Mouse (Mus musculus) limb, embryonic 15.5 days (tissue): Measurements from ENCODE around the gene Hira. TPM values are rescaled to one million over a fixed set of nuclear protein-coding genes. Genes with fewer than 3 reads are reported as not detected.
"Not testable (repeated sequence)": the region's sequence is repeated elsewhere in the genome, so short reads cannot be mapped to it uniquely, and the experiment has no call there.

Experiments
- ATAC-seq: fragments of 200-750 bp; cut with Nextera tagmentation; 2 replicates; pipeline ENCODE4 v1.8.0; 2017; ENCODE audit warnings: low read depth, moderate TSS enrichment; ENCODE audit not compliant: insufficient number of reproducible peaks, low FRiP score, low TSS enrichment
- H3K27ac ChIP-seq: fragments of 300-500 bp; sonication (generic); 2 replicates; pipeline ENCODE4 v1.5.1; 2015; ENCODE audit warnings: moderate library complexity, mild to moderate bottlenecking, inconsistent platforms
- H3K27me3 ChIP-seq: fragments of 300-500 bp; sonication (generic); 2 replicates; pipeline ENCODE4 v1.6.1; 2015; ENCODE audit warnings: inconsistent platforms
- H3K36me3 ChIP-seq: fragments of 300-500 bp; sonication (generic); 2 replicates; pipeline ENCODE4 v1.6.1; 2015; ENCODE audit warnings: inconsistent platforms
- H3K4me1 ChIP-seq: fragments of 300-500 bp; sonication (generic); 2 replicates; pipeline ENCODE4 v1.6.1; 2015; ENCODE audit warnings: inconsistent platforms
- H3K4me2 ChIP-seq: fragments of 300-500 bp; sonication (generic); 2 replicates; pipeline ENCODE4 v1.6.1; 2015; ENCODE audit warnings: mild to moderate bottlenecking, inconsistent platforms
- H3K4me3 ChIP-seq: fragments of 300-500 bp; sonication (generic); 2 replicates; pipeline ENCODE4 v1.5.1; 2015; ENCODE audit warnings: mild to moderate bottlenecking, inconsistent platforms
- H3K9ac ChIP-seq: fragments of 300-500 bp; sonication (generic); 2 replicates; pipeline ENCODE4 v1.6.1; 2015; ENCODE audit warnings: inconsistent platforms
- H3K9me3 ChIP-seq: fragments of 300-500 bp; sonication (generic); 2 replicates; pipeline ENCODE4 v1.6.1; 2016; ENCODE audit warnings: inconsistent platforms
- WGBS: fragments of 180-500 bp; shearing (Covaris S2); methylation state at CpG from one replicate; pipeline ENCODE4 v1.1.7; 2015; 5-methylcytosine and 5-hydroxymethylcytosine counted together
- polyA plus RNA-seq: library from polyadenylated mRNA; unstranded; fragments of >200 nt; fragmentation: Nextera tagmentation; extraction: Ambion mirVana; gene quantifications from 2 replicates; pipeline ENCODE4 v1.2.1, GENCODE M21; 2015

Hira gene
- polyA plus RNA-seq, 1 experiment from 2014 or later: 14.6 TPM

- 84% methylated on average over 5 of the region's 5 CpGs for WGBS
Measured at GRCm38 (mm10) chr16:18938321-18939082, 61.7 kb downstream of the Hira start.

GRCm38 (mm10) chr16:18943906-18944305, 67.1 kb downstream of the Hira start:
- peaks cover 50% of the 10 kb centered on the region for H3K36me3 ChIP-seq
- no peaks in the 10 kb centered on the region for H3K9me3 ChIP-seq
- no peaks in the 10 kb centered on the region for H3K4me1 ChIP-seq
- no peak for ATAC-seq
- H3K4me3 ChIP-seq: no peak overlapping the region
- H3K27ac ChIP-seq: no peak overlapping the region
- WGBS: 89% methylated on average over 6 of the region's 6 CpGs
- H3K27me3 ChIP-seq: no peaks in the 10 kb centered on the region
- H3K9ac ChIP-seq: no peak overlapping the region
- no peak overlapping the region for H3K4me2 ChIP-seq

More at GRCm38 (mm10) chr16:18938321-18939082, 61.7 kb downstream of the Hira start:
- no peaks in the 10 kb centered on the region for H3K4me1 ChIP-seq
- no peak for ATAC-seq
- no peaks in the 10 kb centered on the region for H3K9me3 ChIP-seq
- no peak overlapping the region for H3K9ac ChIP-seq
- H3K4me3 ChIP-seq: no peak overlapping the region
- H3K36me3 ChIP-seq: peaks cover 47% of the 10 kb centered on the region
- no peak overlapping the region for H3K27ac ChIP-seq
- H3K27me3 ChIP-seq: no peaks in the 10 kb centered on the region
- H3K4me2 ChIP-seq: no peak overlapping the region

GRCm38 (mm10) chr16:18948941-18949340, 72.1 kb downstream of the Hira start:
- no peak overlapping the region for H3K4me3 ChIP-seq
- peaks cover 88% of the 10 kb centered on the region for H3K36me3 ChIP-seq
- no peak overlapping the region for H3K4me2 ChIP-seq
- H3K9ac ChIP-seq: no peak overlapping the region
- no peaks in the 10 kb centered on the region for H3K4me1 ChIP-seq
- ATAC-seq: no peak
- H3K27ac ChIP-seq: no peak overlapping the region
- no peaks in the 10 kb centered on the region for H3K27me3 ChIP-seq
- no peaks in the 10 kb centered on the region for H3K9me3 ChIP-seq
- 94% methylated on average over 9 of the region's 9 CpGs for WGBS

- Histone ChIP-seq H3K27ac (no peak overlapping the region), H3K27me3 (no peaks in the 10 kb centered on the region), H3K36me3 (peaks cover 93% of the 10 kb centered on the region), H3K9ac (no peak overlapping the region), H3K9me3 (no peaks in the 10 kb centered on the region), H3K4me1 (no peaks in the 10 kb centered on the region), H3K4me2 (no peak overlapping the region), H3K4me3 (no peak overlapping the region)
- WGBS: 97% methylated on average over 2 of the region's 2 CpGs
- ATAC-seq: no peak
Measured at GRCm38 (mm10) chr16:18950351-18950750, 73.5 kb downstream of the Hira start.

- Histone ChIP-seq H3K27ac (no peak overlapping the region), H3K4me2 (no peak overlapping the region), H3K27me3 (no peaks in the 10 kb centered on the region), H3K9ac (no peak overlapping the region), H3K4me1 (no peaks in the 10 kb centered on the region), H3K4me3 (no peak overlapping the region), H3K9me3 (no peaks in the 10 kb centered on the region), H3K36me3 (peaks cover 92% of the 10 kb centered on the region)
- no peak for ATAC-seq
Measured at GRCm38 (mm10) chr16:18952813-18953212, 76.0 kb downstream of the Hira start.

GRCm38 (mm10) chr16:18955070-18955469, 78.2 kb downstream of the Hira start:
- H3K4me1 ChIP-seq: no peaks in the 10 kb centered on the region
- peaks cover 78% of the 10 kb centered on the region for H3K36me3 ChIP-seq
- no peak overlapping the region for H3K27ac ChIP-seq
- 82% methylated on average over 3 of the region's 3 CpGs for whole genome bisulfite sequencing
- no peak overlapping the region for H3K4me3 ChIP-seq
- H3K9me3 ChIP-seq: peaks cover 4% of the 10 kb centered on the region
- no peaks in the 10 kb centered on the region for H3K27me3 ChIP-seq
- no peak for ATAC-seq
- H3K9ac ChIP-seq: no peak overlapping the region
- H3K4me2 ChIP-seq: no peak overlapping the region

- Histone ChIP-seq H3K4me3 (no peak overlapping the region), H3K9ac (no peak overlapping the region), H3K36me3 (peaks cover 63% of the 10 kb centered on the region), H3K27me3 (no peaks in the 10 kb centered on the region), H3K27ac (no peak overlapping the region), H3K4me1 (no peaks in the 10 kb centered on the region), H3K9me3 (no peaks in the 10 kb centered on the region), H3K4me2 (no peak overlapping the region)
- no peak for ATAC-seq
Measured at GRCm38 (mm10) chr16:18963486-18963885, 86.6 kb downstream of the Hira start.

- 89% methylated on average over 9 of the region's 9 CpGs for WGBS
- Histone ChIP-seq H3K36me3 (peaks cover 48% of the 10 kb centered on the region), H3K27ac (no peak overlapping the region), H3K9me3 (no peaks in the 10 kb centered on the region), H3K4me1 (no peaks in the 10 kb centered on the region), H3K27me3 (no peaks in the 10 kb centered on the region), H3K4me3 (no peak overlapping the region), H3K9ac (no peak overlapping the region), H3K4me2 (no peak overlapping the region)
- no peak for ATAC-seq
Measured at GRCm38 (mm10) chr16:18969420-18970128, 92.7 kb downstream of the Hira start.

GRCm38 (mm10) chr16:18970837-18971236, 94.0 kb downstream of the Hira start:
- no peaks in the 10 kb centered on the region for H3K27me3 ChIP-seq
- no peak overlapping the region for H3K27ac ChIP-seq
- 84% methylated on average over 3 of the region's 3 CpGs for WGBS
- no peak overlapping the region for H3K4me2 ChIP-seq
- H3K9me3 ChIP-seq: no peaks in the 10 kb centered on the region
- H3K4me1 ChIP-seq: no peaks in the 10 kb centered on the region
- no peak for ATAC-seq
- H3K4me3 ChIP-seq: no peak overlapping the region
- H3K36me3 ChIP-seq: peaks cover 40% of the 10 kb centered on the region
- H3K9ac ChIP-seq: no peak overlapping the region

- not testable (repeated sequence) for H3K27me3 ChIP-seq, H3K27ac ChIP-seq, H3K4me3 ChIP-seq, H3K4me1 ChIP-seq, H3K4me2 ChIP-seq, H3K9ac ChIP-seq, H3K9me3 ChIP-seq, ATAC-seq
- WGBS: 84% methylated on average over 23 of the region's 23 CpGs
- peaks cover 10% of the 10 kb centered on the region for H3K36me3 ChIP-seq
Measured at GRCm38 (mm10) chr16:18975665-18976064, 98.8 kb downstream of the Hira start.

- Histone ChIP-seq H3K4me2 (no peak overlapping the region), H3K4me1 (no peaks in the 10 kb centered on the region), H3K36me3 (0 out of 2 replicates have a peak, but pooled peaks cover 4% of the 10 kb centered on the region), H3K4me3 (no peak overlapping the region), H3K27ac (no peak overlapping the region), H3K9me3 (no peaks in the 10 kb centered on the region), H3K9ac (no peak overlapping the region), H3K27me3 (no peaks in the 10 kb centered on the region)
- peak; percentile 44; the same call in 1 of the 2 replicates for ATAC-seq
- WGBS: 80% methylated on average over 22 of the region's 23 CpGs
Measured at GRCm38 (mm10) chr16:18976315-18976714, 99.5 kb downstream of the Hira start.

GRCm38 (mm10) chr16:18986381-18986780, 109.5 kb downstream of the Hira start:
- H3K4me2 ChIP-seq: no peak overlapping the region
- ATAC-seq: no peak
- no peaks in the 10 kb centered on the region for H3K4me1 ChIP-seq
- H3K27me3 ChIP-seq: no peaks in the 10 kb centered on the region
- H3K4me3 ChIP-seq: no peak overlapping the region
- no peaks in the 10 kb centered on the region for H3K36me3 ChIP-seq
- no peak overlapping the region for H3K27ac ChIP-seq
- 90% methylated on average over 3 of the region's 3 CpGs for WGBS
- H3K9me3 ChIP-seq: no peaks in the 10 kb centered on the region
- H3K9ac ChIP-seq: no peak overlapping the region
